Mouse (Mus musculus): ENCODE results near the gene Neurod4.
"Not testable (repeated sequence)": the region's sequence is repeated elsewhere in the genome, so short reads cannot be mapped to it uniquely, and the experiment has no call there.

Neurod4 gene

DNA sequence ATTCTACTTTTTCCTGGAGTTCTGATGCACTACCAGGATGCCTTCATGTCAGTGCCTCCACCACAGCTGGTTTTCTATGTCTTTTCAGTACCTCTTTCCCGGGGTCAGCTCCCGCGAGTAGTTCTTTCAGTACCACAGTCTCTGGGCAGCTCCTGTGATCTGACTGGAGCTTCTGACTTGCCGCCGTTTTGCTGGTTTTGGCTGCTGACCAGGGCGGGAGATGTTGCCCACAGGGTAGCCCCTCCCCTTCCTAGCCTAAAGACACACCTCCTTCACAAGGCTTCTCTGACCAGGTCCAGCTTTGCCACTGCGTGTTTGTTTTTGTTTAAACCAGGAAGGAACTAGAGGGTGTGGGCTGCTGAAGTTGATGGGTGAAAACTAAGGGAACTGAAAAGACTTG lies at the start of gene Neurod4:
TSS of gene Neurod4 (minus strand) at position 175 of the 400 bp plus-strand sequence.
- DNase-seq: no peak

DNA sequence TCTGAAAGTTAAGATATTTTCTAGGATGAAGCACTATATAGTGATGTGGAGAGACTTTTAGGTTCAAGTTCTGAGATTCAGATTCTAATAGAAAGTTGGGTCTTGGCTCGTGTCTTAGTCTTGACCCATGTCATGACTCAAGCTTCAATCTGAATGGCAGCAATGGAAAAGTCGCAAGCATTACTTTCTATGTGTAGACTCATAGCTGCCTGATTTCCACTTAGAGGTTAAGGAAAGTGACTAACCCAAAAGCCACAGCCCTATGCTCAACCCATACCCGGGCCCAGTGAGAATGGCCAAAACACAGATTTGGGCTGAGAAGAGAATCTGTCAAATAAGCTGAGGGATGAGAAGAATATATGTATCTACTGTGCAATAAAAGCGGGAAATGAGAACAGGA lies 44.2 kb upstream of the Neurod4 start:
- no peak for DNase-seq

DNA sequence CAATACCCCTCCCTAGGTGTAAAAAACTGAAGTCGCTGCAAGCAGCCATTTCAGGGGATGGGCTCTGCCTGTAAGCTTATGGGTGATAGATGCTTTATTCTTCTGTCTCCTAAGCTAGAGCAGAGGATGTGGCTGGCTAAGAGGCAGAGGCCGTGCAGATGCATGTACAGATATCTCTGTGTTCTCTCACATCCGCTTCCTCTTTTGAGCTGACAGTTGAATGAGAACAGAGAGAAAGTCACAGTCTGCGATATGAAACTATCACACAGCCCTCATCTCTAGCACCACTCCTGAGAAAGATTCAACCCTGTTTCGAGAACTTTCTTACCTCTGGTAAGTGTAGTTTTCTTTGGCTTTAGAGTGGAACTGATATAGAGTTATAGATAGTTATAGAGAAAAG lies 42.6 kb upstream of the Neurod4 start, which contains the start of gene Tespa1:
TSS of gene Tespa1 (plus strand) at position 234 of the 400 bp plus-strand sequence.
- peak; percentile 76 for DNase-seq

DNA sequence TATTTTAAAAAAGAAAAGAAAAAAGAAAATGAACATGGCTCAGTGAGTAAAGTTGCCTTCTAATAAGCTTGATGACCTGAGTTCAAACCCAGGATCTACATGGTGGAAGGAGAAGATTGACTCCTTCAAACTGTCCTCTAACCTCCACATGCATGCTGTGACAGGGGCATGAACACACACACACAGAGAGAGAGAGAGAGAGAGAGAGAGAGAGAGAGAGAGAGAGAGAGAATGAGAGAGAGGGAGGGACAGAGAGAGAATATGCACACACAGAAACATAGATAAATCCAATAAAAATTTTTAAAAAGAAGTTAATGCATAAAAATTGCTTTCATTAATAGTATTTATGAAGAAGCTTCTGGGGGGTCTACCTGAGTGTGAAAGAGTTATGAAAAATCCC lies 42.0 kb upstream of the Neurod4 start:
- no peak for DNase-seq

DNA sequence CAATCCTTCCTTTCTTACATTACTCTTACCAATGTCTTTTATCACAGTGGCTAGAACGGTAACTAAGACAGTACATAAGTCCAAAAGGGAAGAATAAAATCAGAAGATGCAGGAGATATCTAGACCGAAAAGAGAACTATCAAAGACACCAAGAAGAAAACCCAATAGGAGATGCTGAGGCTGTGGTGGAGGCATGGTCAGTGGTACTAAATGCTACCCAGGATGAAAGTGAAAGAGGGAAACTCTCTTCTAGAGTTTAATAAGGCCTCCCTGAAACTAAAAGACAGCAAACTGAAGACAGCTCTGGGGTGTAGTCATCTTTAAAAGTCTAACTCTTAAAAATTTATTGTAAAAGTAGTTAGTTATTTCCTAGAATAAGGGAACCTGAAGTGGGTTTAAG lies 40.7 kb upstream of the Neurod4 start:
- no peak for DNase-seq

DNA sequence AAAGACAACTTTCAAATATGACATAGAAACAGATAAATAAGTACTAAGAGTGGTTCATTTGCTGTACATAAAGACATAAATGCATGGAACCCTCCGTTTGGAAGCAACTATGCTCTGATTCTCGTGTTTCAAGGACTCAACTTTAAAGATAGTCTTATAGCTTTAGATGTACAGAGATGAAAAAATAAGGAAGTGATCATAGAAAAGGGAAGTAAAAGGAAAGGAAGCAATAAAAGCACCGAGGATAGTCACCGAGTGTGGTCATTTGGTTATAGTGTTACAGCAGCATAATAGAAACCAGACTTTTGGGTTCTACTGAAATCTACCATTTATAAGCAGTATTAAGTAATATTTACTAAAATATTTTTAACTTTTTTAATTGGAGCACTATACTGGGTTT lies 38.7 kb upstream of the Neurod4 start:
- no peak for DNase-seq

DNA sequence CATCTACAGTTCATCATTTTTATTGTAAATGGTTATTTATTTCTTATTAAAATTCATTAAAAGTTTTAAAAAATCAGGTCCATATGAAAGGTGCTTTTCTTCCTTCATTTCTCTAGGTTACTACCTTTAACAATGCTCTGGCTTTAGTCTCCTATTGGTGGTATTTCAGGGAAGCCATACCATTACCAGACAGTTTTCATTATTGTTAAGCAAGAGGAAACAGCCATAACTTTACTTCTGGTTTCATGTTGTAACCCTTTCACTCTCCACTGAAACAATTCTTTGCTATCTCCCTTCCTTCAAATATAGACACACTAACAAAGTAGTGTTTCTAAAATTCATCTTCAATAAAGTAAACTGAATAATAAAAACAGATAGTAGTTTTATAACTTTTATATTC lies 35.8 kb upstream of the Neurod4 start:
- DNase-seq: no peak

DNA sequence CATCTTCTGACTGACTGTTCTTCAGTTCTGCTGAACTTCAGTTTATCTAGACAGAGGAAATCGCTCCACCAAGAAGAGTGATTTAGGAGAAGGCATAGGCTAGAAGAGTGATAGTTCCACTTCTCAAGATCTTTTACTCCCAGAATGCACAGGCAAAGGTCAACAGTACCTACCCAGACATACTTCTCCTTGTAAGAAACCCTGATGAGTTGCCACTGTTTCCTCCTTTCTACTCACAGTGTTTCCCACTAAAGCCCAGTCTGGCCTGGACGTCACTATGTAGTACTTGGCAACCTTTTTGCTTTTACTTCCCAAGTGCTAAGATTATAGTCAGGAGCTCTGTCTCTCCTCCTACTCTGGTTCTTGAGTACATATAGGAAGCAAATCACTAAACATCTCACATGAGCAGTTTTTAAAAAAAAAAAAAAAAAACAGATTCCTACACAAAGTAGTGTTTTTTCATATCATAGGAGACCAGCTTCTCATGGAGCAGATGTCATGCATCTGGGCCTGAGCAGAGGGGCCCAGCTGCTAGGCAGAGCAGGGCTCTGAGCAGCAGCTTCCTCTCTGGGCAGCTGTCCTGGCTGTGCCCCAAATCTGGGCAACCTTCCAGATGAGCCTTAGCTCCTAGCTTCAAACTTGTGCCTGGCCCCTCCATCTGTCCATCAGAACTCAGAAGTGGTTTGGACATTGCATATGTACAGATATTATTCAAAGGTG lies 34.2 kb upstream of the Neurod4 start:
- DNase-seq: no peak

DNA sequence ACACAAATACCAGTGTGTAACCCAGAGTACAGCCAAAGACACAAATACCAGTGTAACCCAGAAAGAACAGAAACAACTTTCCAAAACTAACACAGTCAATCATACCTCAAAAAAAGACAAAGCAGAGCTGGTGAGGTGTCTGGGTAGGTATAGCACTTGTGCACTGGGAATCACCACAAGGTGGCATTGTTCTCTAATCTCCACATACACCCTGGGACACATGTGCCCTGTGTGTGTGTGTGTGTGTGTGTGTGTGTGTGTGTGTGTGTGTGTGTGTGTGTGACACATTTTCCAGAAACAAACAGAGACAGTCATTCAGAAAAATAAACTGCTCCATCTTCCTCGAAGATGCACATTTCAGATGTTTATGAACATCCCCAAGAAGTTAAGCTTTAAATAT lies 33.5 kb upstream of the Neurod4 start:
- DNase-seq: peak; percentile 73

DNA sequence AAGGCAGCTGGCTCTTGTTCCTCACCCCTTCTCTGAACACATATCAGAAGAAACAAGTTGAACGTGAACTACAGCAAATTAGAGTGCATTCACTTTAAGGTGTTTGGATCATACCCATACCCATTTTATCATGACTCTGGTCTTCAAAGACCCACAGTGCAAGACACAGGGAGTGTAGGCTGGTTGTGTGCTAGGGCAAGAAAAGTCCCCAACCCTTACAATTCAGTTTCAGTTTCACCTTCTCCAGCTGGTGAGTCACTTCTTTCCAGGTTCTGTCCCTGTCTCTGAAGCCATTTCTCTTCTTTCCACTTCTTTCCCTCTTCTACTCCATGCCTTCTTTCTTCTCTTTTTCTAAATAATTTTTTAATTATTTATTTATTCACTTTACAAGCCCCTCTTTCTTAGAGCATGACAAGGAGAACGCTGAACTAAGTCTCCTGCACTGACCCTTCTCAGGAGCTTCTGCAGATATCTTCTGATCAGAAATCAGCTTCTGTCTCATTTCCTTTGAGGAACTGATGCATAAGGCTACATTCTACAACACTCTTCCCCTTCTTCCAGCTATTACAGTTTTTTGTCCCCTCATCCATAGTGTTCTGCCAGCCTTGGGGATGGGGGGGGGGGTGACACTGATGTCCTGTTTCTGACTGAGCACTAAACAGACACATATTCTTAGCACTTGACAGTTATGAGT lies 31.6 kb upstream of the Neurod4 start:
- DNase-seq: no peak

DNA sequence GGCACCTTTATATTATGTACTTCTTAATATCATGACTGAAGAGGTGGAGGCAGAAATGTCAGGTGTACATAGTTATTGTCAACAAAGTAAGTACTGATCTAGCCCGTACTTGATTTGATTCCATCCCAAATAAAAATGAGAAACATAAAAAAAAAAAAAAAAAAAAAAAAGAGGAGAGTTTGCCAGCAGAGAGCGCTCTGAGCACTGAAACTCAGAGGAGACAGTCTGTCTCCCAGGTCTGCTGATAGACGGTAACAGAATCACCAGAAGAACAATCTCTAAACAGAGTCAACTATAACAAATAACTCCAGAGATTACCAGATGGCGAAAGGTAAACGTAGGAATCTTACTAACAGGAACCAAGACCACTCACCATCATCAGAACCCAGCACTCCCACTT lies 24.1 kb upstream of the Neurod4 start:
- DNase-seq: not testable (repeated sequence)

DNA sequence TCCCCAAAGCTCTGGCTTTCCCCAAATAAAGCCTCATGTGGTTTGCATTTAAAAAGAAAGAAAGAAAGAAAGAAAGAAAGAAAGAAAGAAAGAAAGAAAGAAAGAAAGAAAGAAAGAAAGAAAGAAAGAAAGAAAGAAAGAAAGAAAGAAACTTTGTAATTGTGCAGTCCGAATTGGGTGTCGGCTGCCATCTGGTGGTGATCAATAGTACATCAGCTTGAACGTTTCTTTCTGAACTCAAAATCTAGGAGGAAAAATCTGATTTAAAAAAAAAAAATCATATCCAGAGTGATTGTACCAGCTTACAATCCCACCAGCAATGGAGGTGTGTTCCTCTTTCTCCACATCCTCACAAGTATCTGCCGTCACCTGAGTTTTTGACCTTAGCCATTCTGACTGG lies 18.7 kb upstream of the Neurod4 start:
- not testable (repeated sequence) for DNase-seq

DNA sequence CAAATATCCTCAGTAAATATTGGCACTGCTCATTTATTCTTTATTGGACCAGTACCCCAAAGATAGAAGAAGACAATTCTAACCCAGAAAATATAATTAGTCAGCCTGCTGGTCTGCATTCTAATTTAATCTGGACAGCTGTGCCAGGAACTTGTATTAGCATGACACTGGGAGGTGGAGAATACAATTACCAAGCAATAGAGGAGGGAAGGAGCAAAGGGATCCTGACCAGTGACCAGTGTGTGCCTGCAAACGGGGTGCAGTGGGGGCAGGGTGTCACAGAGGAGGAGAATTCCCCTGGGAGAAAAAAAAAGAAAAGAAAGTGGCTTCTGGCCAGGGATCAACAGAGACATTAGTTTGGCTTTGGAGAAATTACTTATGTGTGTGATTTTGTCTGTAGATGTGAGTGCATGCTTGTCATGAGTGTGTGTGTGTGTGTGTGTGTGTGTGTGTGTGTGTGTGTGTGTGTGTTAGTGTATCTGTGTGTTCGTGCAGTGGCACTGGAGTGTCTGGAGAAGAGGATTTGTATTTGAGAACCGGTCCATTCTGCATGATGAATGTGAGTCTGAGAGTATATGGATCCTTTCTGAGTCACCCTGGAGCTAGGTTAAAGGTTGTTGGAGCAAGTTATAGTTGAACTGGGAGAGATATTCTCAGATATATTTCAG lies 13.8 kb upstream of the Neurod4 start:
- no peak for DNase-seq

DNA sequence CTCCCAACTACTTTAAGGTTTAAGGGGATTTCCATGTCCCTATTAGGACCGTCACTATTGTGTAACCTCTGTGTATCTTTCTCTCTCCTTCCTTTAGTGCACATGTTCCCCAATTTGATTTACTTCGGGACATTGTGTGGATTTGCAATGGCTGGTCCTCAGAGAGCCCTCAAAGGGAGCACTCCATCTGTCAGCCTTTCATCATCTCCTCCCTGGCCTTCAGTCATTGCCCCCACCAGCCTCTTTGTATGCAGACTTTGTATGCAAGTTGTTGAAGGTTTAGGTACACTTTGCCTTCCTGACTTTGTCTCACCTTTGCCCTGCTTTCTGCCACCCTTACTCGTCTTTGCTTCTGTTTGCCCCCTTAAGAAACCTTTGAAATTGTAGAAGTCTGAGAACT lies 8.0 kb upstream of the Neurod4 start:
- no peak for DNase-seq

DNA sequence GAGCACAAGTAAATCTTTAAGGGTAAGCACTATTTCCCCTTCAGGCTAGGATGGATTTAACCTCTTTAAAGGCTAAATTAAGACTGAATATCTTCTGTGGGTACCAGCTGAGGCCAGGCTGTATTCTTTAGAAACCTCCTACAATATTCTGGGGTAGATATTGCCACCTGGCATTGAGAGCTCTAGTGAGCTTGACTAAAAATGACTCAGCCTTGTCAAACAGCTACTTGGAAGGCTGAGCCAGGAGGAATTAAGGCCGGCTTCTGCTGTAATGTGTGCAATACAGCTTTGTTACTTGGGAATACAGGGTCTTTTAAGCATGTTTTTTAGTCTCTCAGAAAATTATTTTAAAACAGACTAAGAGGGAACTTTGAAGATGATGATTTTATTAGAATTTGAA lies 7.2 kb upstream of the Neurod4 start:
- no peak for DNase-seq

DNA sequence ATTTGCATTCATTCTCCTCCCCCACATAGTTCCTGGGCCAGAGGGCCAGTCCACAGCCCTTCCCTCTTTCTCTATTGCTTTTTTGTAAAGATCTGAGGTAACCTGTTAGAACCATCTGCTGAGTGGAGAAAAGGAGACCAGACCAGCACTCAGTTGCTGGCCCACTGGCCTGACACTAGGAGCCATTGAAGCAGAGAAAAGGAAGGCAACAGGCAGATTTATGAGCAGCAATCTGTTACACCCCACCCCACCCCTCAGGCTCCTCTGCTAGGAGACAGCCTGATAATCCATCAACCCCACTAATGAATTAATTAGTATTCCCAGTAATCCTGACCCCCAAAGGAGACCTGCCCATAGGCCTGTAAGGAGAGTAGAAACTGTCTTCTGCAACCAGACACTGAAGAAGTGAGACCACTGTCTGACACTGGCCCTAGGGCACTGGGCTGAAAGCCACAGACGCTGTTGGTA lies 2.0 kb upstream of the Neurod4 start:
- DNase-seq: no peak

DNA sequence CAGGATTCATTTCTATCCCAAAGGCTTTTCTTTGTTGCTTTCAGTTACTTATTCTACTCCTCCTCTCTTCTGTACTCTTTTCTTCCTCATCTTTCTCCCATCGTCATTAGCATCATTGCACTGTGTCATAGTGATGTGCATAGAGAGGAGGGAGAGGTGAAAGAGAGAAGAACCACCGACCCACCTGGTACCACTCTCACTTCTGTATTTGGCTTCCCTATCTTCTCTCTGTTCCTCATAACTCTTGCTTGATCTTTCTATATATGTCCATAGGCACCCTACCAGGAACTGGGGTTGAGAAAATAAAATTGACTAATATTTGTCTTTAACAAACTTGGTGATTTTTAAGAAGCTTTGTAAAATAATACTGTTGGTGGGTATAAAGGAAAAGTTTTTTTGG lies 3.5 kb downstream of the Neurod4 start:
- no peak for DNase-seq

DNA sequence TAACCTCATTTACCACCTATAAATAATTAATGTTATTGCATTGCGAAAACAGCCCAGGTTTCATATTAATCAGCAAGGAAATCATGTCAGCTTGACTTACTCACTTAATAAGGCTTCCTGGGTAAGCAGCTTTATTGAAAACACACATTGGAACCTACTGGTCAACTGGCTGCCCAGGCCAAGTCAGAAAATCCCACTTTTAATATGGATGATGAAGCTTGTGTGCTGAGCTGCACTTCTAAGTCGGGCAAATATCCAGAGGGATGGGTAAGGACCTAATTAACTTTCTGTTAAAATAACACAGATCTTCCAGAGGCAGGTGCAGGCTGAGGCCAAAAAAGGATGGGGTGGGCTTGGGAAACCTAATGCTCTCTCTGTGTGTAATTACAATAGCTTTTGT lies 4.3 kb downstream of the Neurod4 start:
- no peak for DNase-seq

DNA sequence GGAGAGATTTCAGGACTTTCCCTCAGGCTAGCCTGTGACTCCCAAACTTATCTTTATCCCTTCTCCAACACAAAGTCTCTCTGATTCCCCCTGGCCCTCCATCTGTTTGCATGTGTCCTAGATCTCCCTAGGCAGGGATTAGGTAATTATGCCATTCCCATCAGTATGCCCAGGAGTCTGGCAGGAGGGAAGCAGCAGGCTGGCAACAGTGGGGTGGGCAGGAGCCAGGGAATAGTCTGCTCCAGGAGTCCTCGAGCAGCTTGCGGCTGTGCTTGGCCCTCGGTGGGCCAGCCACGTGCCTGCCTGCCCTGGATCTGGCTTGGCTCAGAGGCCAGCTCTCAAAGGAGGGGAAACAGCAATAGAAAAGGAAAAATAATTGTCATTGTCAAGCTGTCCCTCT lies 16.8 kb downstream of the Neurod4 start:
- DNase-seq: no peak

DNA sequence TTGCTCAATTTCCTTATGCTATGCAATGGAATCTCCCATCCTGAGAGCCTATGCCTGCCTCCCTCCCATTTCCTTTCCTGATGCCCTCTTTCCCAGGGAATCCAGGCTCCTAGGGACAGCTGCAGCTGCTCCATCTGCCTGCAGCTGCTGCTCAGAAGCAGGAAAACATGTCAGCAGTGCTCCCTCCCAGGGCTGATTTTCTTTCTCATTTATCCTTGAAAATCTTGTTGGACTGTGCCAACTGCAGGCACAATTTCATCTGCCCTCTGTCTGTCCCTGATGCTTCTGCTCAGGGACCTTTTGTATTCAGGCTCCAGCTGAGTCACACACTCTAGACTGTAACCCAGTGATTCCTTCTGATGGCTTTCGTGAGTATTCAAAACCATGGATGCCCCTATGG lies 20.6 kb downstream of the Neurod4 start:
- DNase-seq: no peak

DNA sequence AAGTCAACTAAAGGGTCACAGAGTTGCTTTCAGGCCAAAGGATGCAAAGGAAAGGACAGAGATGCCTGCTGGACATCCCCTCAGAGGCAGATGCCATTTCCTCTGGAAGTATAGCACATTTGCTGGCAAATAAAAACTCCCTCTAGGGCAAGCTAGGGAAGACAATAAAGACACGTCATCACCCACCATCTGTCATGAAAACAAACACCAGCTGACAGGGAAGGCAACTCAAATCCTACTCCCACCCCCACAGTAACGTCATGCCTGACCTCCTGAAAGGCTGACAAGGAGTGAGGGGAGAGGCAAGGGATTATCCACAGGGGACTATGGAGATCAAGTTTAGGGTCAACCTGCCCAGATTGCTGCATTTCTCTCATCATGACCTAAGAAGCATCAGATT lies 35.8 kb downstream of the Neurod4 start:
- DNase-seq: no peak

DNA sequence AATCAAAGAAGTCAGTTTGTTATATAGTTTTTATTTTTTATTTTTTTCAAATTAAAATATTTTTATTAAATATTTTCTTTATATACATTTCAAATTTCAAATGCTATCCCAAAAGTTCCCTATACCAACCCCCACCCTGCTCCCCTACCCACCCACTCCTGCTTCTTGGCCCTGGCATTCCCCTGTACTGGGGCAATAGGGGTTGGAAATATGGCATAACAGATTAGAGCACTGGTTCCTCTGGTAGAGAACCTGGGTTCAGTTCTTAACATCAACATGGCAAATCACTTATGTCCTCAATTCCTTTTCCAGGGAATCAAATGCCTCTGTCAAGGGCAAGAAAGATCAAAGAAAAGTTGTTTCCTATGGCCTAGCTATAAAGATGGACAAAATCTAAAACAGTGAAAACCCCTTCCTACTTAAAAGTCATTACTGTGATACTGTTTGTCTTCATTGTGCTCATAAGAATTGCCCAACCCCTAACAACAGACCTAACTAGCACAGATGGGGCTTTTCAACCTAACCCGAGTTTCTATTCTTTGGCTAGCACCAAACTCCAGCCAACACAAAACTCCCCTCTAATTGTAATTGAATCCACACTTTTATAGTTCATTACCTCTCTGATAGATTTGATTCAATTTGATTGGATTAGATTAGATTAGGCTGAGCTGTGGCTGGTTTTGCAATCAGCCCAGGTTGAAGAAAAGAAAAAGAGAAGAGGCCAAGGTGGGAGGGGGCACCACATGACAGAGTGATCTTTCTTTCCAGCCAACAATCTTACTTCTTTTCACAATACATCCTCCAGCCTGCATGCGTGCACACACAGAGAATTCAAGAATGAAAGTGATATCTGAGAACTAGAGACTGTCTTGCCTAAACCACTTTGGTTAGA lies 41.5 kb downstream of the Neurod4 start:
- DNase-seq: no peak

DNA sequence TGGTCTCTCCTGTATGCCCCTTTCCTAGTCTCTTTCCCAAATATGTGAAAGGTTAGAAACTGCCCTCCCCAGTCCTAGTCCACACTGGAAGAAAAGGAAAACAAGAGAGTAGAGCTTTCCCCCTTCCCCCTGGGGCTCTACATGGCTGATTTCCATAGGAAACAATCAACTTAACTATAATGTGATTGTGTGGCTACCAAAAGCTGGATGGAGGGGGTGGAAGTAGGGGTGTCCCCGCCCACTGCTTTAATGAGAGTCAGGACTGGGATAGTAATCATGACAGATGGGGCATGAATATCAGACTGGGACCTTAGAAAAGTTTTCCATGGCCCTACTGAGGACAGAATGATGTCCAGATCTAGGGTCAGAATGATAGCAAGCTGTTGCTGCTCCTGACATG lies 45.5 kb downstream of the Neurod4 start:
- DNase-seq: no peak
